Mouse (Mus musculus) megakaryocyte-erythroid progenitor cell, adult 5-6 weeks (primary cell): ENCODE measurements at regions not wholly inside any gene's neighbourhood (a gene's known extent, or its start where the extent isn't known, plus 50 kb on each side); places are given as distances from the start of the nearest gene placed in this dataset.
"Not testable (repeated sequence)": the region's sequence is repeated elsewhere in the genome, so short reads cannot be mapped to it uniquely, and the experiment has no call there.

Experiments
- ATAC-seq: replicated peaks from 2 replicates; pipeline ENCODE4 v1.8.0; 2016; ENCODE audit warnings: mild to moderate bottlenecking, inconsistent platforms; ENCODE audit not compliant: severe bottlenecking, poor library complexity, low FRiP score, low TSS enrichment

GRCm38 (mm10) chr10:62055408-62055807 lies 76.5 kb upstream of the Col13a1 start:
- 0 out of 2 replicates have a peak, but pooled peaks have one; percentile 47 for ATAC-seq

GRCm38 (mm10) chr10:62049782-62050192 lies 70.9 kb upstream of the Col13a1 start:
- no peak for ATAC-seq

- ATAC-seq: no peak
Measured at GRCm38 (mm10) chr10:62044408-62044807, 65.5 kb upstream of the Col13a1 start.

GRCm38 (mm10) chr10:62039915-62040314 lies 61.0 kb upstream of the Col13a1 start:
- no peak for ATAC-seq

- no peak for ATAC-seq
Measured at GRCm38 (mm10) chr10:62038656-62039055, 59.7 kb upstream of the Col13a1 start.

GRCm38 (mm10) chr10:62037402-62038199 lies 58.7 kb upstream of the Col13a1 start:
- no peak for ATAC-seq

- no peak for ATAC-seq
Measured at GRCm38 (mm10) chr10:62036815-62037214, 57.9 kb upstream of the Col13a1 start.

- no peak for ATAC-seq
Measured at GRCm38 (mm10) chr10:62034291-62034690, 55.4 kb upstream of the Col13a1 start.

- no peak for ATAC-seq
Measured at GRCm38 (mm10) chr10:62033748-62034147, 54.8 kb upstream of the Col13a1 start.

GRCm38 (mm10) chr10:62031986-62032385 lies 53.1 kb upstream of the Col13a1 start:
- ATAC-seq: not testable (repeated sequence)

GRCm38 (mm10) chr10:62029271-62029670 lies 50.4 kb upstream of the Col13a1 start:
- no peak for ATAC-seq
